Mouse (Mus musculus) common myeloid progenitor, adult 5-6 weeks (primary cell): Measurements from ENCODE around the gene Adgrg1. TPM values are rescaled to one million over a fixed set of nuclear protein-coding genes. Genes with fewer than 3 reads are reported as not detected.

Experiments
- total RNA-seq: library from RNA; stranded (forward); fragments of 200-1000, 187-1606 nt; gene quantifications from 2 replicates; pipeline ENCODE4 v1.2.3, GENCODE M21; 2017

Adgrg1 gene
- total RNA-seq, 1 experiment from 2014 or later = 407 TPM

Other genes with a start within 250 kb of the Adgrg1 start
- not detected in 2 replicates for gene Ccl22, start 229.2 kb upstream of the Adgrg1 start, total RNA-seq
- gene Cx3cl1, start 202.7 kb upstream of the Adgrg1 start, total RNA-seq = not detected in 2 replicates
- gene Ccl17, start 164.3 kb upstream of the Adgrg1 start, total RNA-seq = 1.1 and 4.9 TPM in 2 replicates
- gene Coq9, start 136.4 kb upstream of the Adgrg1 start, total RNA-seq = 16.8 and 30.8 TPM in 2 replicates
- gene Ciapin1, start 136.4 kb upstream of the Adgrg1 start, total RNA-seq = 32.4 and 34.1 TPM in 2 replicates
- 51.3 and 54.3 TPM in 2 replicates for gene Polr2c, start 117.3 kb upstream of the Adgrg1 start, total RNA-seq
- gene Dok4, start 98.4 kb upstream of the Adgrg1 start, total RNA-seq = 0.78 and 0.82 TPM in 2 replicates
- 0.58 and 2.2 TPM in 2 replicates for gene Ccdc102a, start 56.7 kb upstream of the Adgrg1 start, total RNA-seq
- gene Adgrg5, start 51.1 kb upstream of the Adgrg1 start, total RNA-seq = 0.05 TPM in 1 of 2 replicates, not detected in the other
- gene Adgrg3, start 42.9 kb downstream of the Adgrg1 start, total RNA-seq = 144 and 156 TPM in 2 replicates
- 8.4 and 9.8 TPM in 2 replicates for gene Drc7, start 80.4 kb downstream of the Adgrg1 start, total RNA-seq
- 17.5 and 24.6 TPM in 2 replicates for gene Katnb1, start 106.4 kb downstream of the Adgrg1 start, total RNA-seq
- gene Kifc3, start 228.1 kb downstream of the Adgrg1 start, total RNA-seq = 0.73 and 1.4 TPM in 2 replicates